Mouse (Mus musculus): Measurements from ENCODE around the gene Sec22b. TPM values are rescaled to one million over a fixed set of nuclear protein-coding genes. Genes with fewer than 3 reads are reported as not detected.

The Sec22b gene
- polyA plus RNA-seq, 2 experiments: 22.6 to 63.5 TPM

DNA sequence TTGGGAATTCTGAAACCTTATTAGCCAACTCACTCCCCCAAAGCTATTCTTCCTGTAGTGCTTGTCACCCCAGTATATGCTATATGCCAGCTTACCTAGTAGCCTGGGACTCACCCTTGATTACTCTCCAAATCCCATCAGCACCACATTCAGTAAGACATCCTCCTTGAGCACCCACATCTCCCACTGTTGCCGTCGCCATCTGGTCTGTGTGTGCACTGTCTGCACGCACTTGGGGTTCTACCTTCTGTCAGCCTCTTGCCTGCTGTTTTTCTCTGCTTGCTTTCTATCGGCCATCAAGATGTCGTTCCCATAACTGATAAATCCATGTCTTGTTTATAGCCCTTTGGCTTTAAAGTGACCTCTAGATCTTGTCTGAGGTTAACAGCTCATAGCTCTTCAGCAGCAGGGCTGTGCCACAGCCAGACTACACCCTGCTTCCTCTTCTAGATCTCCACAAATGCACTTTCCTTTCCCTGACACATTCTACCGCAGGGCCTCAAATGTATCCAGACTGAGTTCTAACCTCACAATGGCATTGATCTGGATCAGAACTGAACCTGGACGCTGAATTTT lies 30.4 kb downstream of the Sec22b start:
- 38% methylated on average over 7 of the region's 7 CpGs for WGBS (ENCODE audit: insufficient replicate concordance)
- peak overlapping the region; percentile 63 for H3K4me2 ChIP-seq (ENCODE audit: low read depth)
- H3K4me3 ChIP-seq (ENCODE audit: insufficient read depth in 1 of 2, low read depth in 2 of 2, low read length in 2 of 2): no peak overlapping the region
- no peak overlapping the region for H3K27ac ChIP-seq
- H3K9ac ChIP-seq (replicated peaks): no peak overlapping the region
- H3K36me3 ChIP-seq (replicated peaks; ENCODE audit: control insufficient read depth, insufficient read depth, low read depth): no peaks in the 10 kb centered on the region
- no peak for DNase-seq (ENCODE audit: low read depth in 3 of 3, low spot score in 3 of 3)
- ATAC-seq (ENCODE audit: insufficient read depth): no peak
- no peaks in the 10 kb centered on the region for H3K9me3 ChIP-seq (ENCODE audit: control insufficient read depth, low read length)
- H3K4me1 ChIP-seq (replicated peaks; ENCODE audit: control insufficient read depth in 2 of 2, insufficient read depth in 2 of 2, low read length in 1 of 2): peaks cover 0 to 44% of the 10 kb centered on the region in 2 experiments
- H3K27me3 ChIP-seq (ENCODE audit: control insufficient read depth, insufficient read depth, low read length): no peaks in the 10 kb centered on the region
- TF ChIP-seq EP300 (IDR thresholded peaks at IDR 0.05; ENCODE audit: low read depth) (no peak), CTCF (IDR thresholded peaks at IDR 0.05; ENCODE audit: low read depth) (no peak)

DNA sequence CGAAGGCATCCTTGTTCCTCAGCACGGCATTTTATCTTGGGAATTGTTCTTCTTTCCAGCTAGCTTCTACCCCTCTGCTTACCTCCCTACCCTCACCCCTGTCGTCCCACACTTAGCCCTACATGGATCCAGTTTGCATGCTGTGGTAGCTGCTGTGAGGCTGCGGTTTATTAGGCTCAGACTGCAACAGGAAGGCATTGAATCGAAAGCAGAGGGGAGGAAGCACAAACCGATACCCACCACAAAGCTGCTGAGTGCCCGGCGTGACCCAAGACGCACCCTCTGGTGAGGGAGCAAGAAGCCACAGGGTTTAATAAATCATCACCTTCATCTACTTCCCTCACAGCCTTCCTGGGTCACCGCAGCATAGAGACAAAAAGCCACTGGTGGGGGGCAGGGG lies 31.1 kb downstream of the Sec22b start:
- H3K4me3 ChIP-seq (ENCODE audit: insufficient read depth in 1 of 2, low read depth in 2 of 2, low read length in 2 of 2): peak overlapping the region; percentile 33 to 38
- H3K27ac ChIP-seq: no peak overlapping the region
- H3K9me3 ChIP-seq (ENCODE audit: control insufficient read depth, low read length): no peaks in the 10 kb centered on the region
- H3K9ac ChIP-seq (replicated peaks): no peak overlapping the region; the same call in 1 of the 2 replicates
- DNase-seq (ENCODE audit: low read depth in 3 of 3, low spot score in 3 of 3): no peak
- WGBS (ENCODE audit: insufficient replicate concordance): 6% methylated on average over 10 of the region's 10 CpGs
- TF ChIP-seq CTCF (IDR thresholded peaks at IDR 0.05; ENCODE audit: low read depth) (no peak), EP300 (IDR thresholded peaks at IDR 0.05; ENCODE audit: low read depth) (no peak)
- peak overlapping the region; percentile 63 for H3K4me2 ChIP-seq (ENCODE audit: low read depth)
- H3K36me3 ChIP-seq (replicated peaks; ENCODE audit: control insufficient read depth, insufficient read depth, low read depth): no peaks in the 10 kb centered on the region
- no peak for ATAC-seq (ENCODE audit: insufficient read depth)
- peaks cover 0 to 48% of the 10 kb centered on the region in 2 experiments for H3K4me1 ChIP-seq (replicated peaks; ENCODE audit: control insufficient read depth in 2 of 2, insufficient read depth in 2 of 2, low read length in 1 of 2)
- no peaks in the 10 kb centered on the region for H3K27me3 ChIP-seq (ENCODE audit: control insufficient read depth, insufficient read depth, low read length)

DNA sequence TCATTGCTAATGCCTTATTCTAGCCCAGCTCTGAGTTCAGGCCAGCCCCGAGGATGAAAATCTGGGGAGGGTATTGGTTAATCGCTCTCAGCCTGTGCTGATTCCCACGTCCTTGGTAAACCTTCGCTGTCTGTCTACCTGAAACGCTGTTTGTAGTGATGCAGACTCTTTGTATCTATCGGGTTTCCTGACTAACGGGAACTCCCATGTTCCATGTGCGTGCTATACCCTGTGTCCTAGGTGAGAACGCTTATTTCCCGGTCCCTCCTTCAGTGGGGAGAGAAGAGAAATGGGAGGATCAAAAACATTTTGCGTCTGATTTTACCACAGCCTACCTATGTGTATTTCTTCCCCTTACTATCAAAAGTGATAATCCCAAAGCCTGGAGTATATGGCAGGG lies 31.8 kb downstream of the Sec22b start:
- no peak overlapping the region; the same call in 1 of the 2 replicates for H3K9ac ChIP-seq (replicated peaks)
- DNase-seq (ENCODE audit: low read depth in 3 of 3, low spot score in 3 of 3) (no peak), ATAC-seq (ENCODE audit: insufficient read depth) (no peak)
- no peaks in the 10 kb centered on the region for H3K9me3 ChIP-seq (ENCODE audit: control insufficient read depth, low read length)
- H3K27me3 ChIP-seq (ENCODE audit: control insufficient read depth, insufficient read depth, low read length): no peaks in the 10 kb centered on the region
- H3K4me3 ChIP-seq (ENCODE audit: insufficient read depth in 1 of 2, low read depth in 2 of 2, low read length in 2 of 2): no peak overlapping the region
- 21% methylated on average over 11 of the region's 11 CpGs for WGBS (ENCODE audit: insufficient replicate concordance)
- H3K36me3 ChIP-seq (replicated peaks; ENCODE audit: control insufficient read depth, insufficient read depth, low read depth): no peaks in the 10 kb centered on the region
- peak overlapping the region; percentile 63 for H3K4me2 ChIP-seq (ENCODE audit: low read depth)
- TF ChIP-seq CTCF (IDR thresholded peaks at IDR 0.05; ENCODE audit: low read depth) (no peak), EP300 (IDR thresholded peaks at IDR 0.05; ENCODE audit: low read depth) (no peak)
- peaks cover 6 to 51% of the 10 kb centered on the region in 2 experiments for H3K4me1 ChIP-seq (replicated peaks; ENCODE audit: control insufficient read depth in 2 of 2, insufficient read depth in 2 of 2, low read length in 1 of 2)
- no peak overlapping the region for H3K27ac ChIP-seq

DNA sequence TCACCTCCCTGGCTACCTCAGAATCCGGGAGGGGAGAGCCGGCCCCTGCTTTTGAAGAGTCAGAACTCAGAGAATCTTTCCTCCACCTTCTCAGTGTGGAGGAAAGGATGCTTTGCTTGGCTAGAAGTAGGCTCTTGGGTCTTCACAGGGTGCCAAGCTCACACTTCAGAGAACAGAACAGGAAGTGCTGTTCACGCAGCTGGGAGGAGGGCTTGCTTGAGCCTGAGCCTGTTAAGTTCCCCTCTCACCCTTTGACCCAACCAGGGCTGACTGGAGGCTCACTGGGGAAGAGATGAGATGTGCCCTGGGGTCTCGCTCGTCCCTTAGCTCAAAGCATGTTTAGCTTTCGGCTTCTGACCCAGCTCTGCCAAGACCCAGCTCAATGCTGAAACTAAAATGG lies 32.3 kb downstream of the Sec22b start:
- H3K36me3 ChIP-seq (replicated peaks; ENCODE audit: control insufficient read depth, insufficient read depth, low read depth): no peaks in the 10 kb centered on the region
- peak overlapping the region; percentile 63 for H3K4me2 ChIP-seq (ENCODE audit: low read depth)
- peaks cover 10 to 56% of the 10 kb centered on the region in 2 experiments for H3K4me1 ChIP-seq (replicated peaks; ENCODE audit: control insufficient read depth in 2 of 2, insufficient read depth in 2 of 2, low read length in 1 of 2)
- no peak overlapping the region for H3K27ac ChIP-seq
- H3K27me3 ChIP-seq (ENCODE audit: control insufficient read depth, insufficient read depth, low read length): no peaks in the 10 kb centered on the region
- ATAC-seq (ENCODE audit: insufficient read depth): no peak
- no peak for DNase-seq (ENCODE audit: low read depth in 3 of 3, low spot score in 3 of 3)
- H3K9ac ChIP-seq (replicated peaks): no peak overlapping the region
- H3K9me3 ChIP-seq (ENCODE audit: control insufficient read depth, low read length): no peaks in the 10 kb centered on the region
- H3K4me3 ChIP-seq (ENCODE audit: insufficient read depth in 1 of 2, low read depth in 2 of 2, low read length in 2 of 2): no peak overlapping the region
- no peak for TF ChIP-seq EP300 (IDR thresholded peaks at IDR 0.05; ENCODE audit: low read depth)
- TF ChIP-seq CTCF (IDR thresholded peaks at IDR 0.05; ENCODE audit: low read depth): no peak
- WGBS (ENCODE audit: insufficient replicate concordance): 26% methylated on average over 6 of the region's 6 CpGs

DNA sequence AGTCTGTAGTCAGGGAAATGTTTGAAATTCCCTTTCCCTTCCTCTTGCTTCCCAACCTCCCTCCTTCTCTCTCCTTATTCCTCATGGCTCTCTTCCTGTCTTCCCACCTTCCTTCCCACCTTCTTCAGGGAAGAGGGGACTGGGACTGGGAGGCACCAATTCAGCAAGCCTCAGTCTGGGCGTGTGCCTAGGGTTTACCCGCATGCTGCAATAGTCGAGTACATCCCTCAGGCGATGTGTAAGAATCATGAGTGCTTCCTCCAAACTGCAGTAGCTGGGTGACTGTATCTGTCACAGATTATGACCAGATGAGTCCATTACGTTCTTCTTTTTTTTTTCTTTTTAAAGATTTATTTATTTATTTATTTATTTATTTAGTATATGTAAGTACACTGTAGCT lies 32.8 kb downstream of the Sec22b start:
- WGBS (ENCODE audit: insufficient replicate concordance): 51% methylated on average over 5 of the region's 5 CpGs
- Histone ChIP-seq H3K27ac (no peak overlapping the region), H3K9me3 (ENCODE audit: control insufficient read depth, low read length) (no peaks in the 10 kb centered on the region), H3K27me3 (ENCODE audit: control insufficient read depth, insufficient read depth, low read length) (no peaks in the 10 kb centered on the region), H3K9ac (replicated peaks) (no peak overlapping the region), H3K4me1 (replicated peaks; ENCODE audit: control insufficient read depth in 2 of 2, insufficient read depth in 2 of 2, low read length in 1 of 2) (peaks cover 10 to 56% of the 10 kb centered on the region in 2 experiments), H3K4me2 (ENCODE audit: low read depth) (peak overlapping the region; percentile 63; the same call in 1 of the 2 replicates), H3K4me3 (ENCODE audit: insufficient read depth in 1 of 2, low read depth in 2 of 2, low read length in 2 of 2) (no peak overlapping the region), H3K36me3 (replicated peaks; ENCODE audit: control insufficient read depth, insufficient read depth, low read depth) (no peaks in the 10 kb centered on the region)
- ATAC-seq (ENCODE audit: insufficient read depth): no peak
- no peak for DNase-seq (ENCODE audit: low read depth in 3 of 3, low spot score in 3 of 3)
- TF ChIP-seq EP300 (IDR thresholded peaks at IDR 0.05; ENCODE audit: low read depth) (no peak), CTCF (IDR thresholded peaks at IDR 0.05; ENCODE audit: low read depth) (no peak)

Data from liver, embryonic 14.5 days (tissue).